In genomic region chr13:81136652-81137422, GRCm38 (mm10) we compare ENCODE assay signal across 9 mouse cellular contexts.
DNase-seq lines count a peak whose midpoint lies in the region; ATAC-seq and TF ChIP-seq lines count a peak whose summit lies in the region.
"Had no signal": no experiment of that assay in that cellular context is flagged by ENCODE, and none has a peak within 500 bp of the region (broad histone marks: within the 10 kb centered on the region; RNA-seq: fewer than 3 reads in every experiment).

No protein-coding gene starts in this region.

- TF ChIP-seq CTCF in cortical plate, adult 2 months (IDR thresholded peaks at IDR 0.05; ENCODE audit: extremely low read depth, insufficient read depth, low read length): no peak

- intact Hi-C loops in heart, postnatal 14 days (cut with DNase I): loop anchor here (5.0 kb wide), 1 partner anchor 255 kb away; the partner anchor contains the start of gene Arrdc3

- H3K4me1 ChIP-seq in cortical plate, adult 2 months (ENCODE audit: control insufficient read depth, insufficient read depth, low read length): no peaks in the 10 kb centered on the region; the same call in 1 of the 2 replicates
- H3K4me1 ChIP-seq: megakaryocyte, embryonic 14.5 days had no signal

- no peak for TF ChIP-seq POLR2A in cortical plate, adult 2 months (IDR thresholded peaks at IDR 0.05; ENCODE audit: extremely low read depth, insufficient read depth, low read length)

- ATAC-seq in erythroblast, adult 5-6 weeks (replicated peaks; ENCODE audit: low FRiP score, poor library complexity, severe bottlenecking): no peak
- no peak for ATAC-seq in CD4-positive, CD25-positive, alpha-beta regulatory T cell, adult 4 months

- no peak overlapping the region for H3K4me3 ChIP-seq in cortical plate, adult 2 months (ENCODE audit: insufficient read depth, low read length)
- H3K4me3 ChIP-seq: megakaryocyte, embryonic 14.5 days had no signal

- peak overlapping the region; percentile 24 for H3K27ac ChIP-seq in cortical plate, adult 2 months (ENCODE audit: insufficient read depth, low read length)

- DNase-seq in ovary, adult 18-20 months (ENCODE audit: low spot score): peak; percentile 26
- no peak for DNase-seq in ovary, postnatal 10 days (ENCODE audit: low spot score)
- peak; percentile 40 to 67 for DNase-seq in heart, postnatal 14 days
- DNase-seq in layer of hippocampus, adult 9-11 months: peak; percentile 63
- peak; percentile 23 to 40 for DNase-seq in monocyte, adult 2 months (ENCODE audit: low read depth in 1 of 2, low spot score in 2 of 2)
